Mouse (Mus musculus) neural tube, embryonic 13.5 days (tissue): Measurements from ENCODE around the gene Tbc1d14. TPM values are rescaled to one million over a fixed set of nuclear protein-coding genes. Genes with fewer than 3 reads are reported as not detected.
A peak's percentile ranks its signal among the peaks of the same experiment; 100 is the strongest.

Experiments used
- ATAC-seq: fragments of 200-750 bp; cut with Nextera tagmentation; 2 replicates; pipeline ENCODE4 v1.8.0; 2017; ENCODE audit warnings: low read depth, mild to moderate bottlenecking, moderate TSS enrichment, moderate library complexity
- H3K27ac ChIP-seq: fragments of 300-500 bp; sonication (generic); replicated peaks from 2 replicates; pipeline ENCODE4 v1.5.1; 2015; ENCODE audit warnings: moderate library complexity, mild to moderate bottlenecking, inconsistent platforms
- H3K27me3 ChIP-seq: fragments of 300-500 bp; sonication (generic); 2 replicates; pipeline ENCODE4 v1.6.1; 2015; ENCODE audit warnings: mild to moderate bottlenecking, inconsistent platforms
- H3K36me3 ChIP-seq: fragments of 300-500 bp; sonication (generic); 2 replicates; pipeline ENCODE4 v1.6.1; 2015; ENCODE audit warnings: mild to moderate bottlenecking, inconsistent platforms
- H3K4me1 ChIP-seq: fragments of 300-500 bp; sonication (generic); replicated peaks from 2 replicates; pipeline ENCODE4 v1.6.1; 2015; ENCODE audit warnings: inconsistent platforms
- H3K4me2 ChIP-seq: fragments of 300-500 bp; sonication (generic); 2 replicates; pipeline ENCODE4 v1.6.1; 2015; ENCODE audit warnings: inconsistent platforms, mild to moderate bottlenecking, moderate library complexity
- H3K4me3 ChIP-seq: fragments of 300-500 bp; sonication (generic); 2 replicates; pipeline ENCODE4 v1.5.1; 2015; ENCODE audit warnings: mild to moderate bottlenecking, inconsistent platforms
- H3K9ac ChIP-seq: fragments of 300-500 bp; sonication (generic); 2 replicates; pipeline ENCODE4 v1.6.1; 2015; ENCODE audit warnings: moderate library complexity, mild to moderate bottlenecking, inconsistent platforms
- H3K9me3 ChIP-seq: fragments of 300-500 bp; sonication (generic); 2 replicates; pipeline ENCODE4 v1.6.1; 2016; ENCODE audit warnings: inconsistent platforms
- WGBS: fragments of 180-500 bp; shearing (Covaris S2); methylation state at CpG from one replicate; pipeline ENCODE4 v1.1.7; 2015; 5-methylcytosine and 5-hydroxymethylcytosine counted together
- polyA plus RNA-seq: library from polyadenylated mRNA; unstranded; fragments of >200 nt; fragmentation: Nextera tagmentation; extraction: Ambion mirVana; gene quantifications from 2 replicates; pipeline ENCODE4 v1.2.1, GENCODE M21; 2015

Gene Tbc1d14
- polyA plus RNA-seq, 1 experiment from 2014 or later, result 64.0 TPM

GRCm38 (mm10) chr5:36560490-36560889, 32.6 kb downstream of the Tbc1d14 start:
- Histone ChIP-seq H3K9ac (no peak overlapping the region), H3K36me3 (no peaks in the 10 kb centered on the region), H3K4me1 (peaks cover 11% of the 10 kb centered on the region), H3K27ac (no peak overlapping the region), H3K4me2 (no peak overlapping the region), H3K9me3 (no peaks in the 10 kb centered on the region), H3K27me3 (no peaks in the 10 kb centered on the region), H3K4me3 (no peak overlapping the region)
- no peak for ATAC-seq
- WGBS, result 88% methylated on average over 4 of the region's 4 CpGs

DNA sequence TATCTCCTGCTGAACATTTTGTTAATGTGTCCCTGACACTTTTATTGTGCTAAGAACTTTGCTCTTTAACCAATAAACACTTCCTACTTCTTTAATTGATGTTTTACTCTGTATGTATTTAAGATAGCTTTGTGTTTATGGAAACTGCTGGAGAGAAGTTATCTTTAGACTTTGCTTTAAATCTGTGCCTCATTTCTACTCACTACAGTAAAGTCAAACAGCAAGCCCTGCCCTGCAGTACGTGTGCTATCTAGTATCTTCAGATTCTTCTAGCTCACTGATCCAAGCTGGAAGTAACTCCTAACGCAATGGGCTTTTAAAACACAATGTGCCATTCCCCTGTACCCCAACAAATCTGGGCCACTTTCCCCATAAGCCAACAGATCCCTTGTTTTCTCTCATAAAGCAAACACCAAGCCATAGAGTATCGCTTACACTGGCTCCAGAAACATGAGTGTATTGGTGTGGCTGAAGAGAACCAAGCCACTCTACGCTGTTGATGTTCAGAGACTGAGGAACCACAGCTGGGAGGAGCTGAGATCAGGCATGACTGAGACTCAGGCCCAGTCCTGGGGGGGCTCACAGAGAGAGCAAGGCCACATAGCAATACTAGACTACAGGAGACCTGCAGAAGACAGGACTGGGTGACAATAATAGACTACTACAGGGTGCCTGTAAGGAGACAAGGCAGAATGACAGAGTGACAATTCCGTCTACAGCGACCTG, 33.4 kb downstream of the Tbc1d14 start:
- Histone ChIP-seq H3K36me3 (no peaks in the 10 kb centered on the region), H3K27me3 (no peaks in the 10 kb centered on the region), H3K27ac (no peak overlapping the region), H3K9me3 (no peaks in the 10 kb centered on the region), H3K4me2 (no peak overlapping the region), H3K4me3 (no peak overlapping the region), H3K9ac (no peak overlapping the region), H3K4me1 (peaks cover 11% of the 10 kb centered on the region)
- ATAC-seq, result no peak
- 90% methylated on average over 6 of the region's 6 CpGs for WGBS

DNA sequence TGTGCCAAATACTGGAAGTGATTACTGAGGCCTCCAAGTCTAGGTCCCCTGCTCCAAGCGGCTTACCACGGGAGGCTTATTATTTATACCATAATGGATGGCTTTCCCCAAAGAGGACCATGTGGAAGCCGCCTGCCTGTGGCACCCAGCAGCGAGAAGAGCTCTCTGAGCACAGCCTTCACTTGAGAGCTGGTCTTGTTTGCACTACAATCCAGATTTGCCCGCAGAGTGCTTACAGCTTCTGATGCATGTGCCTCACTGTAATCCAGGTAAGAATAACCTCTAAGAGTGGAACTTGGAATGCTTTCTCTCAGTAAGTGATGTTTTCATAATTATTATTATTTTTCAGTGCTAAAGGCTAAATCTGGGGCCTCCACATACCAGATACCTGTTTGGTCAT, 34.0 kb downstream of the Tbc1d14 start:
- 83% methylated on average over 5 of the region's 5 CpGs for WGBS
- H3K4me3 ChIP-seq, result no peak overlapping the region
- no peaks in the 10 kb centered on the region for H3K27me3 ChIP-seq
- no peak overlapping the region for H3K9ac ChIP-seq
- ATAC-seq, result no peak
- H3K9me3 ChIP-seq, result no peaks in the 10 kb centered on the region
- H3K4me2 ChIP-seq, result no peak overlapping the region
- no peaks in the 10 kb centered on the region for H3K36me3 ChIP-seq
- peaks cover 11% of the 10 kb centered on the region for H3K4me1 ChIP-seq
- no peak overlapping the region for H3K27ac ChIP-seq

DNA sequence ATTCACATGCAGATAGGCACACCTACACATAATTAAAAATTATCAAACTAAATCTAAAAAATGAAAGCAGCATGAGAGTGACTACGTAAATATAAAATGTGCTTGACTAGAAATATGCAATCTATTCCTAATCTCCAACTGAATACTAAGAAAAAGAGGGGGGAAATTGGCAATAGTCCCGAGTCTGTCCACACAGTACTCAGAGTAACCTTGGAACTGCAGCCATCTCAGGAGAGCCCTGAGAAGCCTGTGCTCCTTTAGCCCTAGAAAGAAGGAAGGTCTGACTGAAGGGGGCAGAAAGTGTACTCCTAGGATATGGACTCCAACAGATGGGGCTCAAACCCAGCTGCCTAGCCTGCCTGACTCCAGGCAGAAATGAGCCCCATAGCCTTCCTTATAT, 34.5 kb downstream of the Tbc1d14 start:
- no peaks in the 10 kb centered on the region for H3K27me3 ChIP-seq

GRCm38 (mm10) chr5:36557584-36558308, 35.3 kb downstream of the Tbc1d14 start:
- Histone ChIP-seq H3K4me1 (peaks cover 11% of the 10 kb centered on the region), H3K27me3 (no peaks in the 10 kb centered on the region), H3K36me3 (no peaks in the 10 kb centered on the region), H3K9ac (no peak overlapping the region), H3K4me2 (no peak overlapping the region), H3K9me3 (no peaks in the 10 kb centered on the region), H3K27ac (0 out of 2 replicates have a peak overlapping the region, but pooled peaks have one; percentile 1), H3K4me3 (no peak overlapping the region)
- WGBS, result 43% methylated on average over 7 of the region's 7 CpGs
- no peak for ATAC-seq

More for the DNA sequence above, 34.5 kb downstream of the Tbc1d14 start:
- 82% methylated on average over 2 of the region's 2 CpGs for WGBS
- ATAC-seq, result no peak
- H3K4me1 ChIP-seq, result peaks cover 11% of the 10 kb centered on the region
- H3K9me3 ChIP-seq, result no peaks in the 10 kb centered on the region
- no peaks in the 10 kb centered on the region for H3K36me3 ChIP-seq
- H3K27ac ChIP-seq, result no peak overlapping the region
- H3K4me3 ChIP-seq, result no peak overlapping the region
- no peak overlapping the region for H3K9ac ChIP-seq
- no peak overlapping the region for H3K4me2 ChIP-seq

DNA sequence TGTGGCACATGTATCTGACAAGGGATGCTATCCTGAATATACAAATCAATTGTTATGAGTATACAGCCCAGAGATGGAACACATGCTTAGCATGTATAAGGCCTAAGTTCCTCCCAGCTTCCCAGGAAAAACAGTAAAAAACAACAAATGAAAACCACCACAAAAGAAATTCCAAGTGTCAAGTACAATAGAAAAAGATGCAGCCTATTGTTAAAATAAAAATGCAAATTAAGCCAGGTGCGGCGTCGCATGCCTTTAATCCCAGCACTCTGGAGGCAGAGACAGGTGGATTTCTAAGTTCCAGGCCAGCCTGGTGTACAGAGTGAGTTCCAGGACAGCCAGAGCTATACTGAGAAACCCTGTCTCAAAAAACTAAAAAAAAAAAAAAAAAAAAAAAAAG, 36.2 kb downstream of the Tbc1d14 start:
- ATAC-seq, result no peak

GRCm38 (mm10) chr5:36556289-36556688, 36.8 kb downstream of the Tbc1d14 start:
- no peak overlapping the region for H3K27ac ChIP-seq
- H3K4me3 ChIP-seq, result no peak overlapping the region
- 49% methylated on average over 4 of the region's 4 CpGs for WGBS
- H3K4me1 ChIP-seq, result peaks cover 11% of the 10 kb centered on the region
- no peaks in the 10 kb centered on the region for H3K27me3 ChIP-seq
- no peaks in the 10 kb centered on the region for H3K9me3 ChIP-seq
- no peak for ATAC-seq
- no peak overlapping the region for H3K9ac ChIP-seq
- H3K4me2 ChIP-seq, result no peak overlapping the region
- H3K36me3 ChIP-seq, result no peaks in the 10 kb centered on the region

More for the DNA sequence above, 36.2 kb downstream of the Tbc1d14 start:
- Histone ChIP-seq H3K27me3 (no peaks in the 10 kb centered on the region), H3K9ac (no peak overlapping the region), H3K36me3 (no peaks in the 10 kb centered on the region), H3K4me2 (no peak overlapping the region), H3K27ac (no peak overlapping the region), H3K4me1 (peaks cover 11% of the 10 kb centered on the region), H3K4me3 (no peak overlapping the region), H3K9me3 (no peaks in the 10 kb centered on the region)
- 72% methylated on average over 3 of the region's 3 CpGs for WGBS

DNA sequence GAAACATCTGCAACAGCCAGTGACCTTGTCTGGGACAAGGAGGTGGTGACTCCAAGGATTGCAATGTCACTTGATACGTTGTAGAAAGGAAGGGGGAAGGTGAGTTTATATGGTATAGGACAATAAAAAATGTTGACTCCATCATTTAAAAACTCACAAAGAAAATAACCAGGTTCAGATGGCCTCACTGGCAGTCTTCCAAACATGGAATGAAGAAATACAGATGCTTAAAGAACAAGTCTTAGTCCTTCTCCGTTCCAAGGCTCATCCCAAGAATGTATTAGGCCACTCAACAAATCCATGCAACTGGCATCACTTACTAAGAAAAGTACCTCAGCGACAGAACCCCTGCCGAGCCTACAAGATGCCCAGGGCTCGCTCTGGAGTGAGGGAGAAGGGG, 38.6 kb downstream of the Tbc1d14 start:
- Histone ChIP-seq H3K27ac (no peak overlapping the region), H3K9ac (no peak overlapping the region), H3K4me1 (peaks cover 11% of the 10 kb centered on the region), H3K4me2 (no peak overlapping the region), H3K9me3 (no peaks in the 10 kb centered on the region), H3K4me3 (no peak overlapping the region), H3K36me3 (no peaks in the 10 kb centered on the region), H3K27me3 (no peaks in the 10 kb centered on the region)
- WGBS, result 77% methylated on average over 5 of the region's 5 CpGs
- no peak for ATAC-seq

GRCm38 (mm10) chr5:36553886-36554285, 39.2 kb downstream of the Tbc1d14 start:
- H3K27me3 ChIP-seq, result no peaks in the 10 kb centered on the region
- no peak overlapping the region for H3K27ac ChIP-seq
- no peak overlapping the region for H3K9ac ChIP-seq
- H3K9me3 ChIP-seq, result no peaks in the 10 kb centered on the region
- peaks cover 11% of the 10 kb centered on the region for H3K4me1 ChIP-seq
- H3K36me3 ChIP-seq, result no peaks in the 10 kb centered on the region
- 83% methylated on average over 4 of the region's 4 CpGs for WGBS
- H3K4me3 ChIP-seq, result no peak overlapping the region
- no peak overlapping the region for H3K4me2 ChIP-seq
- no peak for ATAC-seq

DNA sequence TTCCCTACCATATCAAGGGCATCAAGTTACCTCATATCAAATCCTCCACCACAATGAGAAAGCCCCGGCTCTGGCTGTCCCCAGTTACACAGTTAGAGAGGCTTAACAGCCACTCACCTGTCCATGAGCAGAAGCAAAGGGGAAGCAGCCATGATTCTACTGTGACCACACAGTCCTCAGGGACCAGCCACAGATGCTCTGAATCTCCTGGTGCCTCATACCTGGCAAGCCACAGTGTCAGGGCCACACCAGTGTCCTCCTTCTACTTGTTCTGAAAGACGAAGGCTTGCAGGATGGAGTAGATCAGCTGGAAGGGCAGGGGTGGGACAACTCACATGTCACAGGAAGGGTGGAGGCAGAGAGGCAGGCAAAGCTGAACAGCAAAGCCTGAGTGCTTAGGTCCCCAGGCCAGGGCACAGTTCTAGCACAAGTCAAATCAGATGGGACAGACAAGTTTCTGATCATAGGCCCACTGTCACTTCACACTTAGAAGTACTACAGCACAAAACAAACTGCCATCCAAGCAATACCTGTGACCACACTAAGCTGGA, 39.9 kb downstream of the Tbc1d14 start:
- ATAC-seq, result no peak
- H3K4me2 ChIP-seq, result no peak overlapping the region
- no peak overlapping the region for H3K9ac ChIP-seq
- no peak overlapping the region for H3K4me3 ChIP-seq
- H3K4me1 ChIP-seq, result peaks cover 9% of the 10 kb centered on the region
- 87% methylated on average over 2 of the region's 2 CpGs for WGBS
- no peak overlapping the region for H3K27ac ChIP-seq
- no peaks in the 10 kb centered on the region for H3K27me3 ChIP-seq
- H3K36me3 ChIP-seq, result no peaks in the 10 kb centered on the region
- no peaks in the 10 kb centered on the region for H3K9me3 ChIP-seq

DNA sequence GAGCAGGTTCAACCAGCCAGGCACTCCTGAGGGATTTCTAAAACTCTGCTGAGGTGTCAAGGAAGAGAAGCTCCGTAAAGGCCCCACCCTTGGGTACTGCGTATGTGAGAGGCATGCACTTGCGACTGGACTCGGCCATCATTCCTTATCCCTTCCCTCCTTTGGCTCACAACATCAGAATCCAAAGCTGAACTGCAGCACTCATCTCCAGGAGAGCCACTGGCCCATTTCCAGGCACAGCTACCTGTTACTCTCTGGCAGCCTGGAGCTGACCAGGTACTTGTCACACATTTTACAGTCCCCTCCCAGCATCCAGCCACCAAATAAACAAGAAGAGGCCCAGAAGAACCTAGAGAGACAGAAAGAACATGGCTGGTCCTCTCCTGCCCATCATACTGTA, 40.7 kb downstream of the Tbc1d14 start:
- no peak for ATAC-seq
- no peak overlapping the region for H3K4me2 ChIP-seq
- H3K27ac ChIP-seq, result no peak overlapping the region
- WGBS, result 96% methylated on average over 4 of the region's 4 CpGs
- peaks cover 3% of the 10 kb centered on the region for H3K4me1 ChIP-seq
- no peaks in the 10 kb centered on the region for H3K27me3 ChIP-seq
- no peaks in the 10 kb centered on the region for H3K36me3 ChIP-seq
- no peak overlapping the region for H3K4me3 ChIP-seq
- no peak overlapping the region for H3K9ac ChIP-seq
- H3K9me3 ChIP-seq, result no peaks in the 10 kb centered on the region

GRCm38 (mm10) chr5:36549243-36549642, 43.8 kb downstream of the Tbc1d14 start:
- ATAC-seq, result no peak
- 84% methylated on average over 6 of the region's 6 CpGs for WGBS
- no peaks in the 10 kb centered on the region for H3K36me3 ChIP-seq
- no peaks in the 10 kb centered on the region for H3K9me3 ChIP-seq
- H3K4me3 ChIP-seq, result no peak overlapping the region
- H3K27me3 ChIP-seq, result no peaks in the 10 kb centered on the region
- H3K27ac ChIP-seq, result no peak overlapping the region
- no peak overlapping the region for H3K4me2 ChIP-seq
- H3K4me1 ChIP-seq, result no peaks in the 10 kb centered on the region
- H3K9ac ChIP-seq, result no peak overlapping the region; the same call in 1 of the 2 replicates
